Comparison of ENCODE assay signal across 9 mouse cellular contexts in genomic region chr1:33714796-33715195, GRCm38 (mm10). TPM values are rescaled to one million over a fixed set of nuclear protein-coding genes. Genes with fewer than 3 reads are reported as not detected.
DNase-seq lines count a peak whose midpoint lies in the region; ATAC-seq and TF ChIP-seq lines count a peak whose summit lies in the region.
"Had no signal": no experiment of that assay in that cellular context is flagged by ENCODE, and none has a peak within 500 bp of the region (broad histone marks: within the 10 kb centered on the region; RNA-seq: fewer than 3 reads in every experiment).

No protein-coding gene starts in this region.

- DNase-seq in lung, postnatal 36 days, result no peak
- peak; percentile 10 for DNase-seq in hindbrain, postnatal 0 days (ENCODE audit: low spot score)
- DNase-seq in ovary, adult 18-20 months (ENCODE audit: low spot score), result no peak
- DNase-seq in right cerebral cortex, postnatal 4 days, result no peak
- DNase-seq: liver, postnatal 0 days had no signal

- no peaks in the 10 kb centered on the region for H3K9me3 ChIP-seq in lung, embryonic 16.5 days (ENCODE audit: control insufficient read depth, low read length)
- no peaks in the 10 kb centered on the region for H3K9me3 ChIP-seq in embryonic facial prominence, embryonic 12.5 days
- H3K9me3 ChIP-seq in hindbrain, postnatal 0 days (ENCODE audit: low read length), result no peaks in the 10 kb centered on the region
- H3K9me3 ChIP-seq in stomach, embryonic 15.5 days, result no peaks in the 10 kb centered on the region

- 4% methylated on average over 10 of the region's 10 CpGs for WGBS in lung, embryonic 16.5 days
- WGBS in embryonic facial prominence, embryonic 12.5 days, result 3% methylated on average over 10 of the region's 10 CpGs
- WGBS in hindbrain, postnatal 0 days, result 4% methylated on average over 10 of the region's 10 CpGs
- WGBS in stomach, embryonic 15.5 days, result 5% methylated on average over 10 of the region's 10 CpGs

- peak overlapping the region; percentile 28; the same call in 1 of the 2 replicates for H3K4me2 ChIP-seq in lung, embryonic 16.5 days (ENCODE audit: low read depth, low read length)
- H3K4me2 ChIP-seq in embryonic facial prominence, embryonic 12.5 days (replicated peaks), result peak overlapping the region; percentile 22
- H3K4me2 ChIP-seq in hindbrain, postnatal 0 days (ENCODE audit: low read depth, low read length), result 0 out of 2 replicates have a peak overlapping the region, but pooled peaks have one; percentile 28
- H3K4me2 ChIP-seq in stomach, embryonic 15.5 days, result peak overlapping the region; percentile 16; the same call in 1 of the 2 replicates

- H3K36me3 ChIP-seq in lung, embryonic 16.5 days (ENCODE audit: control insufficient read depth, insufficient read depth, low read length), result no peaks in the 10 kb centered on the region
- no peaks in the 10 kb centered on the region for H3K36me3 ChIP-seq in embryonic facial prominence, embryonic 12.5 days
- H3K36me3 ChIP-seq in hindbrain, postnatal 0 days (ENCODE audit: insufficient read depth, low read length), result no peaks in the 10 kb centered on the region
- no peaks in the 10 kb centered on the region for H3K36me3 ChIP-seq in stomach, embryonic 15.5 days

- H3K9ac ChIP-seq in lung, embryonic 16.5 days (ENCODE audit: low read length), result no peak overlapping the region
- H3K9ac ChIP-seq in embryonic facial prominence, embryonic 12.5 days, result no peak overlapping the region
- no peak overlapping the region for H3K9ac ChIP-seq in hindbrain, postnatal 0 days (replicated peaks; ENCODE audit: low read length)
- H3K9ac ChIP-seq in stomach, embryonic 15.5 days, result no peak overlapping the region
- H3K9ac ChIP-seq: liver, postnatal 0 days had no signal

- TF ChIP-seq CTCF in hindbrain, postnatal 0 days (IDR thresholded peaks at IDR 0.05; ENCODE audit: low read depth), result no peak

- no peaks in the 10 kb centered on the region for H3K4me1 ChIP-seq in lung, embryonic 16.5 days (replicated peaks; ENCODE audit: control insufficient read depth, insufficient read depth, low read length)
- H3K4me1 ChIP-seq in embryonic facial prominence, embryonic 12.5 days, result no peaks in the 10 kb centered on the region
- H3K4me1 ChIP-seq in hindbrain, postnatal 0 days (ENCODE audit: insufficient read depth, low read length), result no peaks in the 10 kb centered on the region
- no peaks in the 10 kb centered on the region for H3K4me1 ChIP-seq in stomach, embryonic 15.5 days

- no peak overlapping the region for H3K27ac ChIP-seq in lung, embryonic 16.5 days (ENCODE audit: low read length)
- no peak overlapping the region for H3K27ac ChIP-seq in embryonic facial prominence, embryonic 12.5 days
- H3K27ac ChIP-seq in hindbrain, postnatal 0 days, result no peak overlapping the region
- H3K27ac ChIP-seq in stomach, embryonic 15.5 days, result no peak overlapping the region

- no peak for ATAC-seq in lung, embryonic 16.5 days (ENCODE audit: low read depth)
- 0 out of 2 replicates have a peak, but pooled peaks have one; percentile 17 for ATAC-seq in embryonic facial prominence, embryonic 12.5 days (ENCODE audit: insufficient number of reproducible peaks, insufficient read depth, low FRiP score, low TSS enrichment)
- no peak for ATAC-seq in hindbrain, postnatal 0 days
- 0 out of 2 replicates have a peak, but pooled peaks have one; percentile 15 for ATAC-seq in stomach, embryonic 15.5 days (ENCODE audit: insufficient read depth, low FRiP score, low read depth)
- ATAC-seq: liver, postnatal 0 days; Patski had no signal

- no peak overlapping the region for H3K4me3 ChIP-seq in lung, embryonic 16.5 days (ENCODE audit: low read length)
- H3K4me3 ChIP-seq in embryonic facial prominence, embryonic 12.5 days, result no peak overlapping the region
- no peak overlapping the region for H3K4me3 ChIP-seq in hindbrain, postnatal 0 days (ENCODE audit: low read length)
- H3K4me3 ChIP-seq in stomach, embryonic 15.5 days (replicated peaks), result no peak overlapping the region

- no peaks in the 10 kb centered on the region for H3K27me3 ChIP-seq in lung, embryonic 16.5 days (ENCODE audit: control insufficient read depth, insufficient read depth, low read depth, low read length)
- no peaks in the 10 kb centered on the region for H3K27me3 ChIP-seq in embryonic facial prominence, embryonic 12.5 days
- no peaks in the 10 kb centered on the region for H3K27me3 ChIP-seq in hindbrain, postnatal 0 days (ENCODE audit: insufficient read depth, low read length)
- H3K27me3 ChIP-seq in stomach, embryonic 15.5 days (replicated peaks), result no peaks in the 10 kb centered on the region
- H3K27me3 ChIP-seq: Patski had no signal

RNA-seq across cellular contexts. Expression of gene Rab23, which starts 4.9 kb away (rescaled TPM):
- 21.0 and 24.9 TPM in 2 replicates for polyA plus RNA-seq in lung, embryonic 16.5 days (2015; fragmentation: Nextera tagmentation; extraction: Ambion mirVana)
- polyA plus RNA-seq in embryonic facial prominence, embryonic 12.5 days (2016; fragmentation: Nextera tagmentation; extraction: Ambion mirVana), result 36.9 and 39.1 TPM in 2 replicates
- total RNA-seq in hindbrain, postnatal 0 days (2014; rRNA removed), result 9.0 and 11.6 TPM in 2 replicates
- 24.9 and 26.1 TPM in 2 replicates for polyA plus RNA-seq in hindbrain, postnatal 0 days (2015; fragmentation: Nextera tagmentation; extraction: Ambion mirVana)
- polyA plus RNA-seq in stomach, embryonic 15.5 days (2015; fragmentation: Nextera tagmentation; extraction: Ambion mirVana), result 24.1 and 26.8 TPM in 2 replicates

RNA-seq across cellular contexts. Expression of gene Bag2, which starts 42.8 kb away (rescaled TPM):
- polyA plus RNA-seq in lung, embryonic 16.5 days (2015; fragmentation: Nextera tagmentation; extraction: Ambion mirVana), result 39.0 and 39.3 TPM in 2 replicates
- 40.9 and 45.6 TPM in 2 replicates for polyA plus RNA-seq in embryonic facial prominence, embryonic 12.5 days (2016; fragmentation: Nextera tagmentation; extraction: Ambion mirVana)
- 31.8 and 34.9 TPM in 2 replicates for total RNA-seq in hindbrain, postnatal 0 days (2014; rRNA removed)
- polyA plus RNA-seq in hindbrain, postnatal 0 days (2015; fragmentation: Nextera tagmentation; extraction: Ambion mirVana), result 26.6 and 27.8 TPM in 2 replicates
- 64.5 and 71.5 TPM in 2 replicates for polyA plus RNA-seq in stomach, embryonic 15.5 days (2015; fragmentation: Nextera tagmentation; extraction: Ambion mirVana)

RNA-seq across cellular contexts. Expression of gene Prim2, which starts 45.2 kb away (rescaled TPM):
- 37.8 and 37.9 TPM in 2 replicates for polyA plus RNA-seq in lung, embryonic 16.5 days (2015; fragmentation: Nextera tagmentation; extraction: Ambion mirVana)
- 39.2 and 42.6 TPM in 2 replicates for polyA plus RNA-seq in embryonic facial prominence, embryonic 12.5 days (2016; fragmentation: Nextera tagmentation; extraction: Ambion mirVana)
- total RNA-seq in hindbrain, postnatal 0 days (2014; rRNA removed), result 18.8 and 19.0 TPM in 2 replicates
- 17.9 and 18.6 TPM in 2 replicates for polyA plus RNA-seq in hindbrain, postnatal 0 days (2015; fragmentation: Nextera tagmentation; extraction: Ambion mirVana)
- polyA plus RNA-seq in stomach, embryonic 15.5 days (2015; fragmentation: Nextera tagmentation; extraction: Ambion mirVana), result 31.9 and 32.6 TPM in 2 replicates

Comparison
In these comparisons a context has a peak if more than half of its experiments do, and no peak if none do; other contexts are left out.
1. ATAC-seq: peak in embryonic facial prominence, embryonic 12.5 days (single experiment) and stomach, embryonic 15.5 days (single experiment); none in lung, embryonic 16.5 days (single experiment) and hindbrain, postnatal 0 days (single experiment).
2. Peak in every context shown above with its lines, with median percentiles within 50 percentile points of each other: H3K4me2 ChIP-seq.